Mouse (Mus musculus) testis, postnatal 14 days (tissue): ENCODE measurements around the gene Snx8.

Experiments used
- DNase-seq: peaks from one replicate; pipeline ENCODE4 v3.0.0; 2021; ENCODE audit warnings: low spot score

Snx8 gene

GRCm38 (mm10) chr5:140388588-140389576 is at the start of gene Snx8:
TSS of gene Snx8 (minus strand) at chr5:140389262.
- DNase-seq: peak; percentile 95

DNA sequence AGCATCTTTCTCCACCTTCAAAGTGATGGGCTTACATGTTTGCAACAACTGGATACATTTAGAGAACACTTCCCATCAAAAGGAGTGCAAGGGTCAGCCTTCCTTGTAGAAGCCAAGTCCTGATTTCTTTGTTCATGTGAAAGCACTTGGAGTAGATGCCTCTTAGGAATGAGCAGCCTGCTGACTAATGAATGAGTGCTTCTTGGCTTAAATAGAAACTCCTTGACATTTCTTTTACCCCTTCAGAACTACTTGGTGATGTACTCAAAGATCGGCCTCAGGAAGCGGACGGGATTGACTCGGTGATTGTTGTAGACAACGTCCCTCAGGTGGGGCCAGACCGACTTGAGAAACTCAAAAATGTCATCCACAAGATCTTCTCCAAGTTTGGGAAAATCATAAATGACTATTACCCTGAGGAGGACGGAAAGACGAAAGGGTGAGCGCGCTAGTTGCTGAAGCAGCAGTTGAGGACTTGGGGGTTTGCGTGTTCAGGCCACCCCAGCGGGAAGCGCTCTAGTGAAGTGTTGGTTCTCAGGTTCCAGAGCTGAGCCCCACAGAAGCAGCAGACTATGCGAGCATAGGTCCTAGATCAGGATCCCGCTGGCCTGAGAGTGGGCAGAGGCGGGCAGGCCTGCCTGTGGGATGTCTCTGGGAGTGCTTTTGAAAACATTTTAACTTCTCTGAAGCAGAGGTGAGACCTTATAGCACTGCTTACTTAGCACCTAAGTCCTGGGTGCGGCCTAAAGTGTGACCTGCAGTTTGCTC is 36.1 kb upstream of the Snx8 start:
- DNase-seq: no peak

DNA sequence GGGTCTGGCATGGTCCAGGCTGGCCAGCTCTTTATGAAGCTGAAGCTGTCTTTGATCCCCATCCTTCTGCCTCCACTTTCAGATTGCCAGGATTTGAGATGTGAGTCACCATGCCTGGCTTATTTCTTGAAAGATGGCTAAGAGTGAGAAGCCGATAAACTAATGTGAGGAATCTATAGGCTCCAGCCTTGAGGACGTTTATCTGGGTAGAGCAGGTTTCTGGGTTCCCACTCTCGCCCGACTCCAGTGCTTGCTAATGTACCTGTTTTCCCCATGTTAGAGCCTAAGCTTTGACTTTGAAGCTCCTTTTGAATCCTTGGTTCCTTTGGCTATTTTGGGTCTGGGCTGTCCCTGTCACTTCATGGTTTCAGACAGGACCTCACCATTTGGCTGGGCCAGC is 31.6 kb upstream of the Snx8 start:
- DNase-seq: no peak

- DNase-seq: no peak
These were observed 30.5 kb upstream of the Snx8 start for GRCm38 (mm10) chr5:140419442-140420080.

DNA sequence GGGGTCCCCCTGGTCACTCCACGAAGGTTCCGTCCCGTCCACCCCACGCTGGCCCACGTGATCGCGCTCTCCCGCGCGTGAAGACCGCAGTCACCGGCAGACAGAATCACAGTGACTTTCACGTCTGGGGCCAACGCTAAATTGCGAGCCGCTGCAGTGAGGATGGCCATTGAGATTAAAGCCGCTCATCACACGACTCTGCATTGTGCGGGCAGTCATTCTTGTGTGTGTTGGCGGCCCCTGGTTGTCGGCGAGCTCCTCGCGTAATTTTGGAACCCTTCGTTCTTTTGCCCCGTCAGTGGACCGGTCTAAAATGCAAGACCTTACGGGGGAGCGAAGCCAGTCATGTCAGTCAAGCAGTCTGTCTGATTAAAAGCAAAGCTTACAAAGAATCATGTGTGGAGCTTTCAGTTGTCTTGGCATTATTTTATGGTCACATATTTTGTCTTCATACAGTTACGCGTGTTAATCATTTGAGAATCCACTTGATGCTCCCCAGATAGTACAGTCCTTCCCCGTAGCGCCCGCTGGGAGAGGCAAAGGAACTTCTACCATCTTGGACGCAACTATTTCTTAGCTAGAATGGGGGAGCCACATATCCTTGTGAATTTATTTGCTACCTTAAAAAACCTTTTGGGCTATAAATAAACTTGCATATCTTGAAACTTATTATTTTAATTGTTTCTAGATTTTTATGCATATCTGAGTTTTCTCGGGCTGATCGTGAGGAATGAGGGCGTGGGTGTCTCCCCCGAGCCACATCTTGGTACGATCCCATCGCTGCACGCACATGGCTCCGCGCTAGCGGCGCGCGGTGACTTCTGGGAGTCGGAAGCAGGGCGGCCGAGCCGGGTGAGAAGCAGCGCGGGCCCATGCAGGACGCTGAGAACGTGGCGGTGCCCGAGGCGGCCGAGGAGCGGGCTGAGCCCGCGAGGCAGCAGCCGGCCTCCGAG is 29.7 kb upstream of the Snx8 start, which contains the start of gene Eif3b:
Eif3b (plus strand) TSS at position 840 of the 953 bp plus-strand sequence.
- peak; percentile 90 for DNase-seq

DNA sequence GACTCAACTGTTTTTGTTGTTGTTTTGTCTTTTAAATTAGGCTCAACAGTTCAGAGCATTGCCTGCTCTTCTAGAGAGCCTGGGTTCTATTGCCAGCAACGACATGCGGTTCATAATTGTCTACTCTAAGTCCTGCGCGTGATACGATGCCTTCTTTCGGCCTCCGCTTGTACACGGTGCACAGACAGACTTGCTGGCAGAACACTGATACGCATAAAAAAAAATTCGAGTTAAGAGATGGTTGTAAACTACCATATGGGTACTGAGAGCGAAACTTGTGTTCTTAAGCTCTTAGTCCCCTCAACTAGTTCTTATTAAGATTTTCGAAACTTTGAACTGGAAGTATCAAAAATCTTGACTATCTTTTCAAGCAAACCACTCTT is 29.0 kb upstream of the Snx8 start:
- DNase-seq: no peak

DNA sequence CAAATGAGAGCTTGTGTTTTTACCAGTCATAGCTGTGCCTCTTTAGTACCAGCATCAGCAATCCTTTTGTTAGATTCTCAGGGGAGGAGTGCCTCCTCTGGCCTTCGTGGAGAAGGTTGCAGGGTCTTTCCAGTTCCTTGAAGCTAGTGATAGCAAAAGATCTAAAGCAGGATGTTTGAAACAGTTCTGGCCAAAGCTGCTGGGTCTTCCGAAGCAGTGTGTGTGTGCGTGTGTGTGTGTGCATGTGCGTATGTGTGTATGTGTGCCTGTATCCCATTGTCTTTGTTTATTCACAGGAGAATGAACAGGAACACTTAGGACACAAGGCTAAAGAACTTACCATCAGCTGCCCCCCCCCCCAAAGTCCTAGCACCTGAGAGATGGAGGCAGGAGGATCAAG is 25.6 kb upstream of the Snx8 start:
- DNase-seq: no peak

GRCm38 (mm10) chr5:140411339-140411738 is 22.3 kb upstream of the Snx8 start:
- DNase-seq: peak; percentile 54

- no peak for DNase-seq
These were observed 19.7 kb upstream of the Snx8 start for GRCm38 (mm10) chr5:140408801-140409200.

GRCm38 (mm10) chr5:140406666-140407065 is 17.6 kb upstream of the Snx8 start:
- DNase-seq: no peak

DNA sequence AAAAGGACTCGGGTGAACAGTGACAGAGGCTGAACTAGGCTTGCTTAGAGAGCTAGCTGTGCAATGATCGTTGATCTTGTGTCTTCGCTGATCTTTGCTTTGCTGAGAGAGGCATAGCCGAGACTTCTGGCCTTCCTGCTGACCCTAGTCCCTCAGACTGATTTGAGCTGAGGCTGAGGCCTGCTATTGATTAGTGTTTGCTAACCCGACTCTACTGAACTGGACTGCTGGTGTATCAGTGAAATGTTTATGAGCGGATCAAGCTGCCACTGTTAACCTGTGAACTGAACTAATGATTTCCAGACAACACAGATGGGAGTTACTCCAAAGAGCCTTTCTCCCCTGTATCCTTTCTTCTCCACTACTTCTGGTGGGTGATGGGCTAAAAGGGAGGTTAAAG is 16.1 kb upstream of the Snx8 start:
- DNase-seq: no peak

- no peak for DNase-seq
These were observed 13.7 kb upstream of the Snx8 start for GRCm38 (mm10) chr5:140402640-140403270.

DNA sequence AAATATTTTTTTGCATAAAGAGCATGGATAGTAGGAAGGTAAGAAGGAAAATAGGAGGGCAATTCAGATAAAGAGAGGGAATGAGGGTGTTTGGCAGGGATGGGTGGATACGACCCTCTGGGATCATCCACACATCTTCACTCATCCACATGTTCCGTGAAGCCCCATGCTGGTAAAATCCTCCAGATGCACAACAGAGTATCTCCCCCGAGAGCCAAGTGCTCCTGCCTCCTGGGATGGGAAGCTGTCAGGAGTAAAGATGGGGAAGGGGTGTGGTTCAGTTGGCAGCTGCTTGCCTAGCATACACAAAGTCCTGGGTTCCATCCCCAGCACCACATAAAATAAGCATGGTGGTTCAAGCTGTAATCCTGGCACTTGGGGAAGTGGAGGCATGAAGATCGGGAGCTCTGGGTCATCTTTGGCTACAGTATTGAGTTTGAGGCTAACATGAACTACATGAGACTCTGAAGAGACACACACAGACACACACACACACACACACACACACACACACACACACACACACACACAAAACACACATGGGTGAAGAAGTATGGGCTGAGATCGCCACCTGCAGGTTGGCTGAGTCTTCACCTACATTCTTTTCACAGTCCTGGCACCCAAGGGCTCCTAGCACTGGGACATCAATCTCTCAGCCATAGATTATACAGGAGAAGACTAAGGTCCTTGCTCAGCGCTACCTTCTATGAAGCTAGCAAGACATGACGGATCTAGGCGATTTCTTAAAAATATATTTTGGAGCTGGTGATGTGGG is 7.3 kb upstream of the Snx8 start:
- no peak for DNase-seq

DNA sequence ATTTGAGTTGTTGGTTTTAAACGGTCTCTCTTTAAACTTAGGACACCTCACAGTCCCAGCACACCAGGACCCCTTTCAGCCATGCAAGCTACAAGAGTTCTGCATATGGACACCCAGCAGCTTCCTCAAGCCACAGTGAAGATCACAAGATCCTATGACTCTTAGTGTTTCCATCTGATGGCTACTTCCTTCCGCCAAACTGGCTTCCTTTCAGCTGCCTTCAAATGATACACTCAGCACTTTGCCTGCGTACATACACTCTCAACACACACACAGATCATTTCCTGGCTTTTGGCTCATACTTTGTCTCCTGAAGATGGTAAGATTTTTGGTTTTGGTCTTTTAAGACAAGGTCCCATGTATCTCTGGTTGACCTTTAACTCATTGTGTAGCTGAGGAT is 3.6 kb upstream of the Snx8 start:
- no peak for DNase-seq

DNA sequence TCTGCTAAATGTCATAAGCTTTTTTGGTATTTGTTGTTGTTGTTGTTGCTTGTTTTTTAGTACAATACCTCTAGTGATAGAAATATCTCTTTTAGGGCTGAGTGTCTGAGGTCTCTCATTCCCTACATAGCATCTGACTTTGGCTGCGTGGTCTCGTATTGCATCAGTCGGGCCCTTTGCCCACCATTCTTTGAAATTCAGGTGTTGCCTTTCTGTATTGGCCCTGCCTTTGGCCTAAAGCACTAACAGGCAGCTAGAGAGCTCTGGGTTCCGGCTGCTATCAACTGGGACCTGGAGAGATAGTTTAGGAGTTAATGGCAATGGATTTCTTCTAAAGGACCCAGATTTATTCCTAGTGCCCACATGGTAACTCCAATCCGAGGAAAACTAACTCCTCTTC is 2.9 kb upstream of the Snx8 start:
- no peak for DNase-seq

DNA sequence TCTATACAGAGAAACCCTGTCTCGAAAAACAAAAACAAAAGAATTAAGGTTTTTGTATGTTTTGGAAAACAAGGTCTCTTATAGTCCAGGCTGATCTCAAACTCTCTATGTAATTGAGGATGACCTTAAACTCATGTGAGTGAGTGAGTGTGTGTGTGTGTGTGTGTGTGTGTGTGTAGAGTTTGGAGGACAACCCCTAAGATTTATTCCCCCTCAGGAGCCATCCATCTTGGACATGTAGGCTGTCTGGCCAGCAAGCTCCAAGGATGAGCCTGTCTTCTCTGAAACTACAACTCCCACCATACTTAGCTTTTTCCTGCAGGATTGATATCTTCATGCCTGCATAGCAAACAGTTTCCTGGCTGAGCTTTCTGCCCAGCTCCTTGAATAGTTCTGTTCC is 2.4 kb upstream of the Snx8 start:
- no peak for DNase-seq

DNA sequence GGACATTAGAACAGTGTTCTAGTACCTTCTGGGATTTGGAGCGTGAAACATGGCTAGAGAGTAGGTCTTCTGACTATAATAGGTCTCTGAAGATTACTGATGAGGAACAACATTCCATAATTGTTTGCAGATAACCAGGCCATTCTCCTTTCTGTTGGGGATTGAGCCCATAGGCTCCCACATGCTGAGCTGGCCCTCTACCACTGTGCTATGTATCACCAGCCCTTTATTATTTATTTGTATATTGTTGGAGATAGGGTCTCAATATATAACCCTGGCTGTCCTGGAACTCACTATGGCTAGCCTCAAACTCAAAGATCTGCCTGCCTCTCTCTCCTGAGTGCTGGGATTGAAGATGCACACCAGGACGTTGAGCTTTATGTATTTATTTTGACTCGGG is 585 bp upstream of the Snx8 start:
- no peak for DNase-seq

GRCm38 (mm10) chr5:140387816-140388510 is 1.1 kb downstream of the Snx8 start:
- no peak for DNase-seq

DNA sequence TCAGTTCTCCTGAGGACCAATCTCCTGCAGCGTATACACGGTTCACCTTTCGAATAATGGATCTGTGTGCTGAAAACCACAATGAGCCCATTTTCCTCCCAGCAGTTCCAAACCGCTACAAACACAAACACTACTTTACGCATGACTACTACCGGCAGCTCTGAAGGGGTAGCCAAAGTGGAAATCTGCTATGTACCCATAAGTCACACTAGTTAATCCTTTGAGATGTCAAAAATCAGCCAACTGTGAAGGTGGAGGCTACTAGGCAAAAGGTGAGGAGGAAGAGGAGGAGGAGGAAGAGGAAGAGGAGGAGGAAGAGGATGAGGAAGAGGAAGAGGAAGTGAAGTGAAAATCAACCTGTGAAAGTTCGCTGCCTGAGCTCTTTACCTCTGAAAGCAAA is 1.8 kb downstream of the Snx8 start:
- no peak for DNase-seq

DNA sequence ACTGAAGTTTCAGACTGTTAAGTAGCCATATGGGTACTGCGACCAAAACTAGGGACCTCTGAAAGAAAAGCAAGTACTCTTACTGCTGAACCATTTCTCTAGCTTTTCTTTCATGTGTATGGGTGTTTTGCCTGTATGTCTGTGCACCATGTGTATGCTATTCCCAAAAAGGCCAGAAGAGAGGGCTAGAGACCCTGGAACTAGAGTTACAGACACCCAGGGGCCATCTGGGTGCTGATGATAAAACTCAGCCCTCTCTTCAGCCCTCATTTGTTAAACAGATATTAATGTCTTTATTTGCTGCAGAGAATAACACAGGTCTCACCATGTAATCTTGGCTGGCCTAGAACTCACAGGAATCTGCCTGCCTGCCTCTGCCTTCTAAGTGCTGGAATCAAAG is 4.6 kb downstream of the Snx8 start:
- no peak for DNase-seq
